Mouse (Mus musculus) midbrain, embryonic 10.5 days (tissue): Measurements from ENCODE around the gene 4930579G24Rik. TPM values are rescaled to one million over a fixed set of nuclear protein-coding genes. Genes with fewer than 3 reads are reported as not detected.

Experiments
- DNase-seq: peaks from one replicate; pipeline ENCODE4 v3.0.0-alpha.2; 2017; ENCODE audit warnings: low spot score
- H3K27ac ChIP-seq: fragments of 300-500 bp; sonication (generic); replicated peaks from 2 replicates; pipeline ENCODE4 v1.5.1; 2016; ENCODE audit warnings: mild to moderate bottlenecking
- H3K27me3 ChIP-seq: fragments of 300-500 bp; sonication (generic); 2 replicates; pipeline ENCODE4 v1.6.1; 2016; ENCODE audit warnings: low read depth, mild to moderate bottlenecking; ENCODE audit not compliant: poor library complexity, severe bottlenecking
- H3K36me3 ChIP-seq: fragments of 300-500 bp; sonication (generic); 2 replicates; pipeline ENCODE4 v1.6.1; 2016; ENCODE audit warnings: mild to moderate bottlenecking, moderate library complexity
- H3K4me1 ChIP-seq: fragments of 300-500 bp; sonication (generic); 2 replicates; pipeline ENCODE4 v1.6.1; 2016
- H3K4me3 ChIP-seq: fragments of 300-500 bp; sonication (generic); 2 replicates; pipeline ENCODE4 v1.5.1; 2016; ENCODE audit warnings: mild to moderate bottlenecking, moderate library complexity
- H3K9me3 ChIP-seq: fragments of 300-500 bp; sonication (generic); replicated peaks from 2 replicates; pipeline ENCODE4 v1.6.1; 2016; ENCODE audit warnings: mild to moderate bottlenecking
- WGBS: fragments of 180-500 bp; shearing (Covaris S2); methylation state at CpG from one replicate; pipeline ENCODE4 v1.1.7; 2016; 5-methylcytosine and 5-hydroxymethylcytosine counted together
- polyA plus RNA-seq: library from polyadenylated mRNA; unstranded; fragments of >200 nt; fragmentation: Nextera tagmentation; extraction: Ambion mirVana; gene quantifications from 2 replicates; pipeline ENCODE4 v1.2.1, GENCODE M21; 2016

Gene 4930579G24Rik
- polyA plus RNA-seq, 1 experiment from 2014 or later = 28.1 TPM

DNA sequence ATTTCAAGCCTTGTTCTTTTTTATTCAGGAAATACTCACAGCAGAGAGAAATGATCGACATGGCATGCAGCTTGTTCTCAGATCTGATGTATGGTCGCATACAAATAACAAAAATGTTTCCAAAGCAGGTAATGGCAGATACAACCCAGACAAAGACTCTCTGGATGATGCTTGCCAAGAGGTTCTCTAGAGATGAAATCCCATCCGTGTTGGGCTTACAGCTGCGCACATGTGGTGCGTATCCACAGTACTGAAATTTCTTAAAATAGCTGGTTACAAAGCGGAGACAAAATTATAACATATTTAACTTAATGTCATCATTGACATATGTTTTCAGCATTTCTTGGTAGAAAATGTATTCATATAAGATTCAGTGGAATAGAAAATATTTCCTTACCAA lies 23.2 kb downstream of the 4930579G24Rik start:
- no peaks in the 10 kb centered on the region for H3K27me3 ChIP-seq
- H3K4me1 ChIP-seq = no peaks in the 10 kb centered on the region
- WGBS = 92% methylated on average over 6 of the region's 6 CpGs
- DNase-seq = no peak
- H3K9me3 ChIP-seq = no peaks in the 10 kb centered on the region
- H3K36me3 ChIP-seq = no peaks in the 10 kb centered on the region
- H3K4me3 ChIP-seq = no peak overlapping the region
- H3K27ac ChIP-seq = no peak overlapping the region

DNA sequence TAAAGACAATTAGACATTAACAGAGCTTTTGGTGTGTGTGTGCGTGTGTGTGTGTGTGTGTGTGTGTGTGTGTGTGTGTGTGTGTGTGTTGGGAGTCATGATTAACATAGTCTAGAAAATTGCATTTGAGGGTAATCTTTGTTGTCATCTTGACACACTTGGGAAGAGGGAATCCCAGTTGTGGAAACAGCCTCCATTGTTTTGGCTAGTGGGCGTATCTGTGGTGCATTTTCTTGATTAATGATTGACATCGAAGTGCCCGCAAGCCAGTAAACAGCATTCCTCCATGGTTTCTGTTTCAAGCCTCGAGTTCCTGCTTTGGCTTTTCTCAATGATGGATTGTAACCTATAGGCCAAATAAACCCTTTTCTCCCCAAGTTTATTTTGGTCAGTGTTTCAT lies 27.8 kb downstream of the 4930579G24Rik start:
- Histone ChIP-seq H3K9me3 (no peaks in the 10 kb centered on the region), H3K4me1 (no peaks in the 10 kb centered on the region), H3K27ac (no peak overlapping the region), H3K27me3 (no peaks in the 10 kb centered on the region), H3K36me3 (no peaks in the 10 kb centered on the region), H3K4me3 (no peak overlapping the region)
- no peak for DNase-seq
- 78% methylated on average over 5 of the region's 5 CpGs for WGBS

DNA sequence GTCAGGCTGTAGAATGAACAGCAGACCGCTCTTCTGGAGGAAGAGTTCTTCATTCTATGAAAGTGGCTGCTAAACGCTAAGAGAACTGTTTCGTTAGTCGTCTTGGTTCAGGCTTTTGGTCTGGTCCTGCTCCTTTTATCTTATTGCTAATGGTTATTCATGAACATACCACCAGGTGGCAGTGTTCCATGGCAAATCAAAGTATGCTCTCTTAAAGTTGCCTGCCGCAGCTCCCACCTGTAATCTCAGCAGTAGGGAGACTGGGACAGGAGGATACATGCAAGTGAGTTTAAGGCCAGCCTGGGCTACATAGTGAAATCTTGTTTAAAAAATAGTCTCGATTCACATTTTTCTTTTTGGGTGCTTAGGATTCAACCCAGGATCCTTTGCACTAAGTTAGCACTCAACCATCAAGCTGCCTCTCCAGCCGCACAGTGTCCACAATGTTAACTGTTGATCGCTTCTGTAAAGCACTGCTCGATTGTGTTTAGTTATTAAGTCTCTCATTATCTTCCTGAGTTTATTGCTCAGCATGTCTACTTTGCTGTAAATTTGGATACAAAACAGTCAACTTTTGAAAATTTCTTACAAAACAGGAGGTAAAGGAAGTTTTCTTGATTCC lies 36.0 kb downstream of the 4930579G24Rik start:
- Histone ChIP-seq H3K27me3 (no peaks in the 10 kb centered on the region), H3K4me1 (no peaks in the 10 kb centered on the region), H3K27ac (no peak overlapping the region), H3K9me3 (no peaks in the 10 kb centered on the region), H3K36me3 (no peaks in the 10 kb centered on the region), H3K4me3 (no peak overlapping the region)
- WGBS = 44% methylated on average over 9 of the region's 9 CpGs
- DNase-seq = peak; percentile 51

DNA sequence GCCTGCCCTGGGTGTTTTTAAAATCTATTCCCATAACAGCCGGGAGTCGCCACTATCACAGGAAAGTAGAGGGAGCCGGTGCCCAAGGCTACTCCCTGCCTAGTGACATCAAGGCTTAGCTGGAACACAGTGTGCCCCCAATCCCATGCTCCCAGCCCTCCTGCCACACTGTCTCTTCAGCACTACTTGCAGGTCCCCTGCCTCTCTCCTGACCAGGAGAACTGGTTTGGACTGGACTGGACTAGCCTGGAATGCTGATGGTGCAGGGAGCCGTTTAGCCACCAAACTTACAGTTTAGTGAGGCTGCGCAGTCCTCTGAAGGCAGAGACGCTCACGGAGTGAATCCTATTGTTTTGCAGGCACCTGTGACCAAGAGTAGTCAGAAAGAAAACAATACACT lies 41.7 kb downstream of the 4930579G24Rik start:
- H3K4me1 ChIP-seq = no peaks in the 10 kb centered on the region
- H3K4me3 ChIP-seq = no peak overlapping the region
- H3K9me3 ChIP-seq = no peaks in the 10 kb centered on the region
- no peak for DNase-seq
- H3K27ac ChIP-seq = no peak overlapping the region
- no peaks in the 10 kb centered on the region for H3K27me3 ChIP-seq
- no peaks in the 10 kb centered on the region for H3K36me3 ChIP-seq
- WGBS = 87% methylated on average over 7 of the region's 7 CpGs

DNA sequence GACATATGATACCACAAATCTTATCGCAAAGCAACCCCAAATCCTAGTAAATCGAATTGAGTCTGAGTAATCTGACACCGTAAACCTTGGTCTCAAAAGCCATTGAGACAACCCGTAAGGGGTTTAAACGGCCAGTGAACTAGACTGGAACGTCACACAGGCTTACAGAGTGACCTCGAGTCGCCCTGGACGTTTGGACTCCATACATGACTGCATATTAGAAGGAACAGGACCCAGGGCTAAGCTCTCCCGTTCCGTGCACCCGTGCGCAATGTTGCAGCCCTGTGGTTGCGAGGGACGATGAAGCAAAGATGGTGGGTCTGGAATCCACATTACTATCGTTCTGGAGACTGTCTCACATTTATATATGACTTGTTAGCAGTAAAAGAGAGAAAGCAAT lies 43.3 kb downstream of the 4930579G24Rik start:
- Histone ChIP-seq H3K4me1 (no peaks in the 10 kb centered on the region), H3K27ac (no peak overlapping the region), H3K4me3 (no peak overlapping the region), H3K27me3 (no peaks in the 10 kb centered on the region), H3K36me3 (no peaks in the 10 kb centered on the region), H3K9me3 (no peaks in the 10 kb centered on the region)
- no peak for DNase-seq
- 86% methylated on average over 16 of the region's 16 CpGs for WGBS

DNA sequence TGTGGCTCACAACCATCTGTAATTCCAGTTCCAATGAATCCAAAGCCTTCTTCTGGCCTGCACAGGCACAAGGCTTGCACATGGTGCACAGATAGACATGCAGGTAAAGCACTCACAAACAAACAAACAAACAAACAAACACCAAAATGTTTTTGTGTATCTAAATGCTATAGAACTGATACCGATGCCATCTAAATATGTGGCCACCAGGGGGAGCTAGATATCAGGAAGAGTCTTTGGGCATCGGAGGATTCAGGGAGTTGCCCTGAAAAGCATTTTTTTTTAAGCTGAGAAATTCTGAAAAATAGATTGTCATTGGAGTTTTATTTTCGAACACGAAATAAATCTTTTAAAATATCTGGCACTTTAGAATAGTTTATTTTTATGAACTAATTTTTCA lies 44.2 kb downstream of the 4930579G24Rik start:
- Histone ChIP-seq H3K4me1 (no peaks in the 10 kb centered on the region), H3K4me3 (no peak overlapping the region), H3K36me3 (no peaks in the 10 kb centered on the region), H3K27ac (no peak overlapping the region), H3K9me3 (no peaks in the 10 kb centered on the region), H3K27me3 (no peaks in the 10 kb centered on the region)
- 18% methylated on average over 4 of the region's 4 CpGs for WGBS
- peak; percentile 47 for DNase-seq

DNA sequence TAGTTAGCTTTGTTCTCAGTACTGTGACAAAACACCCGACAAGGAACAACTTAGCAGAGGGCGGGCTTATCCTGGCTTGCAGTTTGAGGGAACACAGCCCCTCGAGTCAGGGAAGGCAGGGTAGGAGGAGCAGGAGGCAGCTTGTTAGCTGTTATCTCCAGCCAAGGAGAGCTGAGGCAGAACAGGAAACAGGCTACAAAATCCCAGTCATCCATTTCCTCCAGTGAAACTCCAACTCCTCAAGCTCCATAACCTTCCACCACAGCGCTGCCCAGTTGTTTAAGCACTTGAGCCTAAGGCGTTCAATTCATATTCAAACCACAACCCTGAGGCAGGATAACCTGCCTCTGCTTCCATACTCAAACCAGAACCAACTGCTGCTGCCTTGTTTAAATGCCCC lies 45.8 kb downstream of the 4930579G24Rik start:
- Histone ChIP-seq H3K4me1 (no peaks in the 10 kb centered on the region), H3K9me3 (no peaks in the 10 kb centered on the region), H3K4me3 (no peak overlapping the region), H3K27ac (no peak overlapping the region), H3K27me3 (no peaks in the 10 kb centered on the region), H3K36me3 (no peaks in the 10 kb centered on the region)
- 86% methylated on average over 5 of the region's 5 CpGs for WGBS
- DNase-seq = no peak

DNA sequence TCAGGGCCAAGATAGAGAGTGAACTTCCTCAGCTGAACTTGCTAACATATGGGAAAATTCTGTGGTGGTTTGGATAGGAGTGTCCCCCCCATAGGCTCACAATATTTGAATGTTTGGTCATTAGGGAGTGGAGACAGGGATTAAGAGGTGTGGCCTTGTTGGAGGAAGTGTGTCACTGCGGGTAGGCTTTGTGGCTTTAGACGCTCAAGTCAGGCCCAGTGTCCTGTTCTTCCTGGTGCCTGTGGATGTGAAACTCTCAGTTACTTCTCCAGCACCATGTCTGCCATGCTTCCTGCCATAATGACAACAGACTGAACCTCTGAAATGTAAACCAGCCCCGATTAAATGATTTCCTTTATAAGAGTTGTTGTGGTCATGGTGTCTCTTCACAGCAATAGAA lies 47.5 kb downstream of the 4930579G24Rik start:
- Histone ChIP-seq H3K36me3 (no peaks in the 10 kb centered on the region), H3K27ac (no peak overlapping the region), H3K4me1 (no peaks in the 10 kb centered on the region), H3K9me3 (no peaks in the 10 kb centered on the region), H3K4me3 (no peak overlapping the region), H3K27me3 (no peaks in the 10 kb centered on the region)
- no peak for DNase-seq
- 86% methylated on average over 3 of the region's 3 CpGs for WGBS

Other genes starting within 250 kb of the 4930579G24Rik start
- gene Fnip2, start 61.3 kb upstream of the 4930579G24Rik start, polyA plus RNA-seq = 4.3 and 4.4 TPM in 2 replicates
- gene Ppid, start 37.7 kb upstream of the 4930579G24Rik start, polyA plus RNA-seq = 197 and 224 TPM in 2 replicates
- 47.1 and 55.5 TPM in 2 replicates for gene Etfdh, start 421 bp downstream of the 4930579G24Rik start, polyA plus RNA-seq
- gene Rxfp1, start 108.8 kb downstream of the 4930579G24Rik start, polyA plus RNA-seq = not detected in 2 replicates
- gene Tmem144, start 223.7 kb downstream of the 4930579G24Rik start, polyA plus RNA-seq = 2.6 and 2.7 TPM in 2 replicates